Mouse (Mus musculus) G1E (cell line): ENCODE results near the gene Tmod1.

Experiments
- CTCF ChIP-seq: IDR thresholded peaks from 2 replicates; pipeline ENCODE4 v1.5.1; 2012; ENCODE audit warnings: low read depth, low read length, inconsistent platforms, mixed read lengths
- GATA1 ChIP-seq: IDR thresholded peaks from 2 replicates; pipeline ENCODE4 v1.6.1; 2012; ENCODE audit warnings: borderline replicate concordance, low read length, inconsistent platforms, mixed read lengths
- GATA2 ChIP-seq: IDR thresholded peaks from 2 replicates; pipeline ENCODE4 v1.6.1; 2012; ENCODE audit warnings: low read depth, low read length, inconsistent platforms, borderline replicate concordance
- POLR2AphosphoS5 ChIP-seq: IDR thresholded peaks from 2 replicates; pipeline ENCODE4 v1.6.1; 2012; ENCODE audit warnings: low read depth, low read length, inconsistent platforms; ENCODE audit not compliant: insufficient replicate concordance
- TAL1 ChIP-seq: conservative IDR thresholded peaks from 2 replicates; pipeline ENCODE4 v1.6.1; 2012; ENCODE audit warnings: low read depth, low read length, inconsistent platforms, mixed read lengths

- TF ChIP-seq CTCF (no peak), TAL1 (no peak), GATA2 (no peak), POLR2AphosphoS5 (no peak), GATA1 (no peak)
Measured at GRCm38 (mm10) chr4:46047971-46048370, 9.2 kb downstream of the Tmod1 start.
